Mouse (Mus musculus): ENCODE measurements around the gene Galnt18. TPM values are rescaled to one million over a fixed set of nuclear protein-coding genes. Genes with fewer than 3 reads are reported as not detected.

Galnt18 gene
- total RNA-seq (2014; fragmentation: Nextera tagmentation) (not detected in 2 replicates), total RNA-seq (2017) (0.09 TPM in 1 of 2 replicates, not detected in the other)

GRCm38 (mm10) chr7:111779504-111780242 lies at the start of gene Galnt18:
Gene Galnt18 (minus strand): TSS chr7:111779977.
- ATAC-seq (replicated peaks; ENCODE audit: poor library complexity, severe bottlenecking), result peak; percentile 85

GRCm38 (mm10) chr7:111827337-111827736 lies 47.6 kb upstream of the Galnt18 start:
- no peak for ATAC-seq (replicated peaks; ENCODE audit: poor library complexity, severe bottlenecking)

GRCm38 (mm10) chr7:111813093-111813492 lies 33.3 kb upstream of the Galnt18 start:
- ATAC-seq (replicated peaks; ENCODE audit: poor library complexity, severe bottlenecking), result no peak

DNA sequence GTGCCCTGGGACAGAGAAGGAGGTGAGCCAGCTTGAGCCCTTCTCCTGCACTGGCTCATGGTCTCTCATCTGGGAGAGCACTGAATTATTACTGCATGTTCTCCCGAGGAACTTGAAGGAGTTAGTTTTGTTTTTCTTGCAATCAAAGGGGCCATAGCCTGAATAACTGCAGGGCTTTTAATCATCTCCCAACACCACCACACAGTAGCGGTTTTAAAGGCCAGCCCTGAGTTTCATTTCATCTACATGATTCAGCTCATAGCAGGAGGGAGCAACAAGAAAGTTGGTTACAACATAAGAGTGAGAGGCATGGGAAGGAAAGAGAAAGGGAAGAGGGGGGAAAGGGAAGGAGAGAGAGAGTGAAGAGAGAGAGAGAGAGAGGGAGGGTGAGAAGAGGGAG lies 31.3 kb upstream of the Galnt18 start:
- no peak for ATAC-seq (replicated peaks; ENCODE audit: poor library complexity, severe bottlenecking)

GRCm38 (mm10) chr7:111809796-111810195 lies 30.0 kb upstream of the Galnt18 start:
- ATAC-seq (replicated peaks; ENCODE audit: poor library complexity, severe bottlenecking), result no peak

DNA sequence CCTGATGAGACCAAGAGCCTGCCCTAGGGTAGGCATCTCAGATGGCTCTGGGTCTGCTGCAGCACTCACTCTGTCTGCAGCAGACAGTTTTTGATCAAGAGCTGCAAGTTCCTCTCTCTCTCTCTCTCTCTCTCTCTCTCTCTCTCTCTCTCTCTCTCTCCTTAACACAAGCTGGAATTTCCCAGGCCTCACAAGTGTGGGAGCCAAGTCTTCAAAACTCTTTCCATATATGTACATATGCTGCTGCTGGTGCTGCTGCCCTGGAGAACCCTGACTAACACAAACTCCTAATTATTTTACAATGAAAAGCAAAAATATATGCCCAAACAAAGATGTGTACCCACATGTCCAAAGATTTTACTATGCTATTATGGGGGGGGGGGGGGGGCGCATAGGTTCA lies 26.3 kb upstream of the Galnt18 start:
- no peak for ATAC-seq (replicated peaks; ENCODE audit: poor library complexity, severe bottlenecking)

- ATAC-seq (replicated peaks; ENCODE audit: poor library complexity, severe bottlenecking), result no peak
These were observed 24.9 kb upstream of the Galnt18 start for GRCm38 (mm10) chr7:111804646-111805045.

DNA sequence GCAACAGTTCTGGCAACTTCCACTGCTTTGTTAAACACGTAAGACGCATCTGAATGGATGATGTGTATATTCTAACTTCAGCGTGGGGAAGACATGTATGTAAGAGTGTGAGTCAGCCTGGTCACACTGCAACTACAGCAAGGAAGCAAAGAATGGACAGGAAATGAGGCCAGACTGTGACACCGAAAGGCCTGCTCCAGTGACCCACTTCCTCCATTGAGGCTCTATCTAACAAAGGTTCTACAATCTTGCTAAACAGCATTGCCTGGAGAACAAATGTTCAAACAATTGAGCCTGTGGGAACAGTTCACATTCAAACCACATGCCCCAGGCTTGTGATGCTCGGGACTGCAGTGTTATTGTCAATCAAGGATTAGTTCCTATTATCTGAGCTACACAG lies 21.0 kb upstream of the Galnt18 start:
- ATAC-seq (replicated peaks; ENCODE audit: poor library complexity, severe bottlenecking), result no peak

- no peak for ATAC-seq (replicated peaks; ENCODE audit: poor library complexity, severe bottlenecking)
These were observed 20.3 kb upstream of the Galnt18 start for GRCm38 (mm10) chr7:111800120-111800519.

DNA sequence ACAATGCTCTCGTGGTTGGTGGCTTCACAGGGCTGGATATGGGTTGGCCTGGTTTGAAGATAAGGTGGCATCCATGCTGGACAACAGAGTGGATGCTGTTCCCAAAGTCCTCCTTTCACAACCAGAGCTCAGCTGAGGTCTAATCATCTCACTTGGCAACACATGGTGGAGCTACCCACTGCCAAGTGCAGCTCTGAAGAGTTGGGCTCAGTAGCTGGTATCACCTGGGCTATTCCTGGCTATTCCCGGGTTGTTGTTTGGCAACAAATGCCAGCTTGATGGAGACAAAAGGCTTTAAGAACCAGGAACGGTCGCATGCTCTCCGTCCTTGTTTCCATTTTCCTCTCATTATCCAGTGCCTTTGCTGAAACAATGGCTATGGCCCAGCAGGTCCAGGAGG lies 19.2 kb upstream of the Galnt18 start:
- ATAC-seq (replicated peaks; ENCODE audit: poor library complexity, severe bottlenecking), result no peak

- no peak for ATAC-seq (replicated peaks; ENCODE audit: poor library complexity, severe bottlenecking)
These were observed 17.7 kb upstream of the Galnt18 start for GRCm38 (mm10) chr7:111797337-111798010.

DNA sequence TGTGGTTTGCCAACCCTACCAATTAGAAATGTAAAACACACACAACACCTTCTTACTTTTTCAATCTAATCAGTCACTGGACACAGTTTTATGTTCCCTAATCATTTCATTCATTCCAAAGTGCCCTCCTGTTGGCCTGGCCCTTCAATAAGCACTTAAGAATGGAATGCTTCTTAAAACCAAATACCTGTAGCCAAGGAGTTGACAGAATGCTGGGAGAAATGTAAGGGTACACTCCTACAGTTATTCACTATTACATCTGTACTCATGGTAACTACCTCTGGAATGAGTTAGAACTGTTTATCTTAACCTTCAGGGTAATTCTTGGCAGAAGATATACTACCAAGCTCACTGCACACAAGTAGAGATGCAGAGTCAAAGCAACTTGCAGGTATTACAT lies 15.3 kb upstream of the Galnt18 start:
- ATAC-seq (replicated peaks; ENCODE audit: poor library complexity, severe bottlenecking), result no peak

GRCm38 (mm10) chr7:111792154-111792553 lies 12.4 kb upstream of the Galnt18 start:
- ATAC-seq (replicated peaks; ENCODE audit: poor library complexity, severe bottlenecking), result no peak

- ATAC-seq (replicated peaks; ENCODE audit: poor library complexity, severe bottlenecking), result no peak
These were observed 11.6 kb upstream of the Galnt18 start for GRCm38 (mm10) chr7:111791347-111791746.

DNA sequence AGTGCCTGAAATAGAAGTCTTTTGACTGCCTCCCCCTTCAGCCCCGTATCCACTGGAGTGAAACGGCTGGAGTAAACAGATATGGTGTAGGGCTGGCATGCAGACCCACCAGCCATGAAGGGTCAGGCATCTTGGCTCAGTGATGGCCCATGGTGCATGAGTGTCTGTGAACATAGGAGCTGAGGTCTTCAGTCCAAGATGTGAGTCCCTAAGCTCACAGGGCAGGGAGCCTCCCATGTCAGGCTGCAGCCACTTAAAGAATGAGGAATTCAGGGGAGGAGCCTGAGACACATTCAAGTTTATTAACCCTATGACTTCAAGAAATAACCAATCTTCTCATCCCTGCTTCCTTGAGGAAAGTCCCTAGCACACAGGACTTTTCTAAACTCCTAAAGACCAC lies 8.1 kb upstream of the Galnt18 start:
- no peak for ATAC-seq (replicated peaks; ENCODE audit: poor library complexity, severe bottlenecking)

- ATAC-seq (replicated peaks; ENCODE audit: poor library complexity, severe bottlenecking), result no peak
These were observed 5.7 kb upstream of the Galnt18 start for GRCm38 (mm10) chr7:111785478-111785877.

- peak; percentile 57 for ATAC-seq (replicated peaks; ENCODE audit: poor library complexity, severe bottlenecking)
These were observed 2.3 kb upstream of the Galnt18 start for GRCm38 (mm10) chr7:111782126-111782525.

- ATAC-seq (replicated peaks; ENCODE audit: poor library complexity, severe bottlenecking), result no peak
These were observed 1.5 kb upstream of the Galnt18 start for GRCm38 (mm10) chr7:111781316-111781715.

GRCm38 (mm10) chr7:111778789-111779503 lies 831 bp downstream of the Galnt18 start:
- ATAC-seq (replicated peaks; ENCODE audit: poor library complexity, severe bottlenecking), result no peak

- ATAC-seq (replicated peaks; ENCODE audit: poor library complexity, severe bottlenecking), result 0 out of 2 replicates have a peak, but pooled peaks have one; percentile 15
These were observed 1.6 kb downstream of the Galnt18 start for GRCm38 (mm10) chr7:111778212-111778611.

DNA sequence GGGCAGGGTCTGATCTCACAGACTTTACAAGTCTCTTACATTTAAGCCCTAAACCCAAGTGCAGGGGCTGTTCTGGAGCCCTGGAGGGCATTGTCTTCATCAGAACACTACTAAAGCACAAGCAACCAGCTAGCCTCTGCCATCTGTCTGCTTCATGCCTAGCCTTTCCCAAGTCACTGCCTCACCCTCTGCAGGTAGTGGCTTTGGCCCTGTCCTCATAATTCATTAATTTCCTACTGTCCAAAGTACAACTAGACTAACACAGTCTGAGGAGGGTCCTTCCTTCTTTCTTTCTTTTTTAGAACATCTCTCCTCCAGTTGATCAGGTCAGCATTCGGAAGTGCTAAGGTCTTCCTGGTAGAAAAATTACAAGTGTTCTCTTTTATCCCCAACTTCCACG lies 2.6 kb downstream of the Galnt18 start:
- no peak for ATAC-seq (replicated peaks; ENCODE audit: poor library complexity, severe bottlenecking)
